Mouse (Mus musculus) embryo, embryonic 10 days (tissue): ENCODE measurements around the gene Rela.

Experiments
- DNase-seq: peaks from one replicate; pipeline ENCODE4 v3.0.0-alpha.2; 2015; ENCODE audit warnings: low spot score

The Rela gene

DNA sequence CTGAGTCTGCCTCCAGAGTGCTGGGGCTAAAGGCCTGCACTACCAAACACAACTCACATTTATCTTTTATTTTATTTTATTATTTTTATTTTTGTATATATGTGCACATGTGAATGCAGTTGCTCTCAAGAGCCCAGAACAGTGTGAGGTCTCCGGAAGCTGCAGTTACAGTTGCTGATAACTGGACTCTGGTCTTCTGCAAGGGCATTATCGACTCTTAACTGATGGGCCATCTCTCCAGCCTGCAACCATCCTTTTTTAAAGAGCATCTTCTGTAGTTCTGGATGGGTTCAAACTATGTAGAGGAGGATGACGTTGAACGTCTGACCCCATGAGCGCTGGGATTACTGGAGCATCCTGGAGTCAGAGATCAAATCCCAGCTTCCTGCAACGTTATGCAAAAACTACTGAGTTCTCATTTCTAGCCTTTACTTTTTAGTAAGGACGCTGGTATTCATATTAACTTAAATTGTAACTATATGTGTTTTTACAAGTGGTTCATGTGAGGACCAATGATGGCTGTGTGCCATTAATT is 1.2 kb upstream of the Rela start:
- no peak for DNase-seq

- DNase-seq: no peak
Measured at GRCm38 (mm10) chr19:5636571-5637041, 677 bp upstream of the Rela start.

DNA sequence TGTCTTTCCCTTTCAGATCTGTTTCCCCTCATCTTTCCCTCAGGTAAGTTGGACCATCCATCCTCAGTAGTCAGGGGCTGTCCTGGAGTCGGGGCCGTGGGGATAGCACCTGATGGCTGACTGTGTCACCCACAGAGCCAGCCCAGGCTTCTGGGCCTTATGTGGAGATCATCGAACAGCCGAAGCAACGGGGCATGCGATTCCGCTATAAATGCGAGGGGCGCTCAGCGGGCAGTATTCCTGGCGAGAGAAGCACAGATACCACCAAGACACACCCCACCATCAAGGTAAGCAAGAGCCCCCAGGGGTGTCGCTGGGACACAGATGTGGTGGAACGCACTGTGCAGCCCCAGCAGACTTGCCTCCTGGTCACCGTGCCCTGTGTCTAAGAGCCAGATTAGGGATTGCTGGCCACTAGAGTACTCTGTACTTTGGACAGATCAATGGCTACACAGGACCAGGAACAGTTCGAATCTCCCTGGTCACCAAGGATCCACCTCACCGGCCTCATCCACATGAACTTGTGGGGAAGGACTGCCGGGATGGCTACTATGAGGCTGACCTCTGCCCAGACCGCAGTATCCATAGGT is 1.2 kb downstream of the Rela start:
- no peak for DNase-seq

DNA sequence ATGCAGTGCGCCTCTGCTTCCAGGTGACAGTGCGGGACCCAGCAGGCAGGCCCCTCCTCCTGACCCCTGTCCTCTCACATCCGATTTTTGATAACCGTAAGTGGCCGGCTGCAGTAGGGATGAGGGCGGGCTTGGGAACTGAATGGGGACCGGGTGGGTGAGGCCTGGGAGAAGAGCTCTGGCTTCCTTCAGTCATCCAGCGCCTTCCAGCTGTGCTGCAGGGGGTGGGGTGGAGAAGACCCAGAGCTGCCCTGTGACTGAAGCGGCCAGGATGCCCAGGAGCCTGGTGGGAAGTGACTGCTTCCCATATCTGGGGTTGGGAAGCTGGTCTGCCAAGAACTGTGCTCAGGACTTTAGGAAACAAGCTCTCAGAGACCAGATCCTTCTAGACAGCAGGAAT is 3.1 kb downstream of the Rela start:
- DNase-seq: no peak

GRCm38 (mm10) chr19:5641021-5641420 is 3.7 kb downstream of the Rela start:
- DNase-seq: no peak

- no peak for DNase-seq
Measured at GRCm38 (mm10) chr19:5641641-5642040, 4.4 kb downstream of the Rela start.

- DNase-seq: no peak
Measured at GRCm38 (mm10) chr19:5645280-5645679, 8.0 kb downstream of the Rela start.

GRCm38 (mm10) chr19:5646731-5647330 is 9.5 kb downstream of the Rela start:
- no peak for DNase-seq

DNA sequence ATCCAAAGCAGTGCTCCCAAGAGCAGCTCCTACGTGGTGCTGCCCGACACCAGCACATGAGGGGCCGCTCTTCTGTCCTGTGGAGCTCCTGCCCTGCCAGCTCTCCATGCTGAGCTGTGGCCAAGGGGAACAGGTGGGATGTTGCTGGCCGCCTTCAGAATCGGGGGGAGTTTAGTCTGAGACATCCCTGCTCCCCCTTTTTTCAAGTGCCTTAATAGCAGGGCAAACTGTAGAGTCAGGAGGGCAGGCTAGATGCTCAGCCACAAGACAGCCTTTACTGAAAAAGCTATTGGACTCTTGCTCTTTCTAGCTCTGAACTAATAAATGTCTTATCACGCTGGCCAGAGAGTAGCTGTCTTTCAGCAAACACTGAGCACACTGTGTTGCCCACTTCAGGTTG is 10.5 kb downstream of the Rela start:
- DNase-seq: no peak

DNA sequence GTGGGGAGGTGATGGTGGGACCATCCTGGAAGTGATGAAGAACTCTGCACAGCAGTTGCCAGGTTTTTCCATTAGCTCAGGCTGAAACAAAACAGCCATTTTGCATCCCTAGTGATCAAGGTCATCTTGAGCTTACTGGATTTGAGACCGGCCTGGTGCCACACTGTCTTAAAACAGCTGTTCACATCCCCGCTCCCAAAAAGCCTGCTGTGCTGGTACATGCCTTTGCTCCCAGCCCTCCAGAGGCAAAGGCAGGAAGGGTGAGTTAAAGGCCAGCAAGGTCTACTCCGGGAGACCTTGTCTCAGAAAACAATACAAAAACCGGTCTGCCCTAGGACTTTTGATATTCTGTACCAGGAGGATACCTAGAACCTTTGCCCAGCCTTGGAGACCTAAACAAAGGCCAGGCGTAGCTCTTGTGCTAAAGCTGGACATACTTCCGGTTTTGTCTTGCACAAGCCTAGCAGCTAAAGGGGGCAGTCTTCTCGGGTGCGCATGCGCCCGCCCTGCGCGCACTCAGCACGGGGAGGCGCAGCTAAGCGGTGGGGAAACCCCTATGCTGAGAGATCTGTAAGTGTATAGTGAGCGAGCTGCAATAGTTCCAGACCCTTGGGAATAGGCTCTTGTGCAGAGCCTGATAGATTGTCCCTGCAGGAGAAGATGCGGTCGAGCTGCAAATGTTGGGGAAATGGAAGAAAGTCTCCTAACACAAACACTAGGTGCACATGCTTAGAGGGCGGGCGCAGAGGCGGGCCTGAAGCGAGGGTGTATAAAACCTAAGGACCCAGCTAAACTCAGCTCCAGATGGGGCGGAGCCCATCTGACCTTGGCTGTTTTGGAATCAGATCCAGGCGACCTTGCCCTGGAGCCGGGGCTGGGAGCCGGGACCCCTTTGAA is 11.4 kb downstream of the Rela start:
- peak; percentile 91 for DNase-seq

GRCm38 (mm10) chr19:5649298-5649741 is 12.0 kb downstream of the Rela start:
- no peak for DNase-seq

DNA sequence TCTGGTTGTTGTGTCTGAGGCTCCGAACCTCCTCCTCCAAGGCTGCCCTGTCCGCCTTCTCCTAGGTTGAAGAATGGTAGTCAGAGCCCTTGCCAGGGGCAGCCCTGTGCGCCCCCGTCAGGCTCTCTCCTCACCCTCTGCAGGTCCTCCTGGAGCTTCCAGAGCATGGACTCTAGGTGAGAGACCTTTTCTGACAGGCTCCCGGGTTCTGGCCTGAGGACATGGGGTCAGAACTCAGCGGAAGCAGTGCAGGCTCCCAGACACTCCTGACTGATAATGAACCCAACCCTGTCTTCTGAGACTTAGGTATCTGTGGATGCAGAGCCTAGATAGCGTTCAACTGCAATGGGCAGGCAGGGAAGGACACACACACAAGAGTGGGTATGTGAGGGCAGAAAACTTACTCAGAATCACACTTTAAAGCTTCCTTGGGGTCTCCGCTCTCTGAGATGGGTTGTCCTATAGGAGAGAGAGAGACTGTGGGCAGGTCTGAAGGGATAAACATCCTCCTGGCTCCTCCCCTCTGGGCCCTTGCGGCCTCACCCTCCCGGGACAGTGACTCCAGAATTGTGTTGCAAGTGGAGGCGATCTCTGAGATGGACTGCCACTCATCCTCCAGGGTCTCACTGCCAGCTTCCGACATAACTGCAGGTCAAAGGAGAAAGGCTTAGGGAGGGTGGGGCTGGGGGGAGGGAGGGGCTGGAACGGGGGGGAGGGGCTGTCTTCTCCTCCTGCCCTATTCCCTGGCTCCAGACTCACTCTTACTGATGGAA is 14.4 kb downstream of the Rela start:
- DNase-seq: no peak

GRCm38 (mm10) chr19:5652570-5652969 is 15.3 kb downstream of the Rela start:
- DNase-seq: no peak

- peak; percentile 74 for DNase-seq
Measured at GRCm38 (mm10) chr19:5653969-5654719, 16.9 kb downstream of the Rela start.

DNA sequence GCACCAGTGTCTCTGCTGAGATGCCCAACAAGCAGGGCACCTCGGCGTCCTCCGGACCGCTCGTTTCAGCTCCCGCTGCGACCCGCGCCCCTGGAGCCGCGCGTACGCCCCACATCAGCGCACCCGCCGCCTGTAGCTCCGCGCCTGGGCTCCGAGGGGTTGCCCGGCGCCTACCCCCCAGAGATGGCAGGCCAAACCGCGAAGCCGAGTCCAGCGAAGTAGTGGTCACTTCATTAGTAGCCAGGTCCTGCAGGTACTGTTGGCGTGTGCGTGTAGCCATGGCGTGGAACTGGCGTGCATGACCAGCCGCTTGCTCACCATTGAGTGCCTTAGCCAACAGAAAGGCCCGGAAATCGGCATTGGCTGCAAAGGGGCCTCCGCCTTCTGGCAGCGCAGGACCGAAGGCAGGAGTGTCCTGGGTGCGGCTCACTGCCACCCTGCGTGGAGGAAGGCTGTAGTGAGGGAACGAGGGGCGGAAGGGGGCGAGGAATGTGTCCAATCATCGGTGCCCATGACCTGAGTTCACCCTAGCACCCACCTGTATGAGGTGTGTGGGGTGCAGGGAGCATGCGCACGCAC is 17.5 kb downstream of the Rela start:
- peak; percentile 24 for DNase-seq

- DNase-seq: no peak
Measured at GRCm38 (mm10) chr19:5660942-5661751, 23.9 kb downstream of the Rela start.

DNA sequence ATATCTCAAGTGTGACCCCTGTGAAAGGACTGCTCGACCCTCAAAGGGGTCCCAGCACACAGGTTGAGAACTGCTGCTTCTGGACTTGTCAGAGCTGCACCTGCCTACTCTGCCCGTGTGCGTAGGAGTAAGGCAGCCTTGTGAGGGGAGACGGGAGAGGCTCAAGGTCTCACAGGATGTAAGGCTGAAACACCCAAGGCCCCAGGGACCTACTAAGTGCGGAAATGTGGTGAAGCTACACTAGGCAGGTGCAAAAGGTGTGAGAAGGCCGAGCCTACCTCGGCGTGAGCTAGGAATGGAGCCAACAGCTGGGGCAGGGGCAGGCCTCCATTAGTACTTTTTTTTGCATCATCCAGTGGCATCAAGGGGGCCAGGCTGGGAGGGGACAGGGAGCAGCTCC is 25.0 kb downstream of the Rela start:
- DNase-seq: no peak

GRCm38 (mm10) chr19:5662981-5663913 is 26.0 kb downstream of the Rela start, which contains the start of gene Sipa1:
TSS of gene Sipa1 (minus strand) at chr19:5663707.
- DNase-seq: peak; percentile 90
